Mouse (Mus musculus) mesoderm, embryonic 11.5 days (tissue): Measurements from ENCODE around the gene Gm20814.
"Not testable (repeated sequence)": the region's sequence is repeated elsewhere in the genome, so short reads cannot be mapped to it uniquely, and the experiment has no call there.

ENCODE experiments used
- DNase-seq: peaks from one replicate; pipeline ENCODE4 v3.0.0-alpha.2; 2012; ENCODE audit warnings: low read depth, low spot score

Gene Gm20814

DNA sequence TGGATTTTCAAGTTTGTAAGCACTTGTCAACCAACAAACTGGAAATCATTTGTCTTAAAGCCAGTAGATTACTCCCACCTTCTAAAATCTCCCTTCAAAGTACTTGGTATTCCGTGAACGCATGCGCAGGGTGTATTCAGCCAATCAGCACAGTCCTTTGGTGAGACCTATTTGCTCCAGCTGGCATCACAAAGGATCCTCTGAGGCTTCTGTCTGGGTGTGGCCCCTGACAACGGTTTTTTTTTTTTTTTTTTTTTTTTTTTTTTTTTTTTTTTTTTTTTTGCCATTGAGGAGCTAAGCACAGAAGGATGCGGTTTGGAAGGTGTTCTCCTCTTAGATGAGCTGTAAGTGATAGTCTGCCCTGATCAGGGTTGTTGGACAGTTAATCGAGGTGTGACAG, at the start of gene Gm20814:
Gm20814 (plus strand) TSS at position 301 of the 400 bp plus-strand sequence.
- DNase-seq: not testable (repeated sequence)
